Mouse (Mus musculus) B cell, adult 2 months (primary cell): ENCODE measurements around the gene Wasl.

Source experiments
- DNase-seq, 2 experiments: peaks; one replicate each; pipeline ENCODE4 v3.0.0; 2022

Gene Wasl

GRCm38 (mm10) chr6:24602351-24602750 is 62.5 kb downstream of the Wasl start:
- DNase-seq = no peak

GRCm38 (mm10) chr6:24601668-24602067 is 63.1 kb downstream of the Wasl start:
- DNase-seq = no peak

DNA sequence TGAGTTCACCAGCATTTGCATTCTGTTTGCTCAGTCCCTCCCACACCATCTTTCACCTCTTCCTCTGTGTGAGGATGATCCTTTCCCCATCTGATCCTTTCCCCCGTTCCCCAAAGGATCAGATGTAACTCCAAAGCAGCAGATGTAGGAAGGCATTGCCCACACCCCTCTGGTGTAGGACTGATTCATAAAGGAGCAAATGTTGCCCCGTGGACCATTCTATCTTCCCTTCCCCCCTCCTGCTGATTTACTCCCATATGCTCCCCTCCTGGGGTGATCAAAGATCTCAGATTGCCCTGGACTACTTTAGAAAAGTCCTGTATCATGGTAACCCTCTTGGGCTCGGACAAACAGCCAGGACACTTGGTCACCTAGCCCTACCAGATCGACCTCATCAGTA is 64.1 kb downstream of the Wasl start:
- DNase-seq = no peak

- DNase-seq = no peak
These were observed 64.7 kb downstream of the Wasl start for GRCm38 (mm10) chr6:24600134-24600533.

DNA sequence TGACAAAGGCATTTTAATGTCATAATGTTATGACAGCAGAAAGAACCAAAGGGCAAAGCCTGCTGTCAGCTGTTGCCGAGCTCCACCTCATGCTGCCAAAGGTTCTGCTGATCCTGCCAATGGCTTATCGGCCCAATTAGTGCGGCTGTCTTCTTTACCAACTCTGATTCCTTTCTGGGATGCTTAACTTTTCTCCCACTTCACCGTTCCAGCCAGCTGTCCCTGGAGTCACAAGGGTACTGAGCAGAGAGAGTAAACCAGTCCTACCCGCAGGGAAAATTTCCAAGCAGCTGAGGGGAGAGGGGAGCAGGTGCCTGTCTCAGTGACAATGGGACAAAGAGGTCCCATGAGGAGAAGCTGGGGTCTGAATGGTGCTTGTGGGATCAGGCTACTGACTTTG is 65.2 kb downstream of the Wasl start:
- DNase-seq = no peak

DNA sequence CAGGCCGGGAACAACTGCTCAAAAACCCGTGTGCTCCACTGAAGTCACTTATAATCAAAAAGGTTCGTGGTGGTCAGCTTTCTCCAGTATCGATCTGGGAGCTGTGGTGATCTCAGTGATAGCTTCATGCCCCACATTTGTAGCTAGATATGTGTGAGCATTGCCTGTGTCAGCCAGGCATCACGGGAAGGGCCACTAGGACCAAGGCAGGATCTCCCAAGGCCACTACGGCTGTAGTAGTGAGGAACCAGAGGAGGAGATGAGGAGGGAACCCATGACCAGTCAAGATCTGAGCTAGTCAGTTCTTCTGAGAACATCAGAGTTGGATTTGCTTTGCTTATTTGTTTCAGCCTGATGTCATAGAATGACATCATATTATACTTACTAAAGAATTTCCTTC is 65.6 kb downstream of the Wasl start:
- no peak for DNase-seq

- no peak for DNase-seq
These were observed 67.3 kb downstream of the Wasl start, which contains the start of gene Lmod2 for GRCm38 (mm10) chr6:24597500-24597899. Gene Lmod2 (plus strand): TSS chr6:24597762.

GRCm38 (mm10) chr6:24591525-24592218 is 73.1 kb downstream of the Wasl start:
- DNase-seq = no peak

- no peak for DNase-seq
These were observed 74.5 kb downstream of the Wasl start for GRCm38 (mm10) chr6:24590282-24590681.

DNA sequence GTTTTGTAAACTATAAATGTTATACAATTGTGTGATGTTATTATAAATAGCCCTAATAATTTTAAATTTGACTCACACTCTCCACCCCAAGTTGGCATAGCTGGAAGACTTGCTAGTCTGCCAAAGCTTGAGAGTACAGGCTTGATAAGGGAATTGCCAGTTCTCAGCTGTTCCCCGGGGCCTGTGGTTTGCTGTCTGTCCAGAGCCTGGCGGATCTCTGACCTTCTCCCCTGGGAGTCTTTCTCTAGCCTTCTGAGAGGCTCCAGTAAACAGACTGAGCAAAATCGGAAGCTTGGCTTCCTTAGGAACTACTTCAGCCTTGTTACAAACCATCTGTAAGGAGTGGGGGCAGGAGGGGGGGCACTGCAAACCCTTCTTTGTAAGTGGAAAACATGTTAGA is 77.9 kb downstream of the Wasl start:
- no peak for DNase-seq

DNA sequence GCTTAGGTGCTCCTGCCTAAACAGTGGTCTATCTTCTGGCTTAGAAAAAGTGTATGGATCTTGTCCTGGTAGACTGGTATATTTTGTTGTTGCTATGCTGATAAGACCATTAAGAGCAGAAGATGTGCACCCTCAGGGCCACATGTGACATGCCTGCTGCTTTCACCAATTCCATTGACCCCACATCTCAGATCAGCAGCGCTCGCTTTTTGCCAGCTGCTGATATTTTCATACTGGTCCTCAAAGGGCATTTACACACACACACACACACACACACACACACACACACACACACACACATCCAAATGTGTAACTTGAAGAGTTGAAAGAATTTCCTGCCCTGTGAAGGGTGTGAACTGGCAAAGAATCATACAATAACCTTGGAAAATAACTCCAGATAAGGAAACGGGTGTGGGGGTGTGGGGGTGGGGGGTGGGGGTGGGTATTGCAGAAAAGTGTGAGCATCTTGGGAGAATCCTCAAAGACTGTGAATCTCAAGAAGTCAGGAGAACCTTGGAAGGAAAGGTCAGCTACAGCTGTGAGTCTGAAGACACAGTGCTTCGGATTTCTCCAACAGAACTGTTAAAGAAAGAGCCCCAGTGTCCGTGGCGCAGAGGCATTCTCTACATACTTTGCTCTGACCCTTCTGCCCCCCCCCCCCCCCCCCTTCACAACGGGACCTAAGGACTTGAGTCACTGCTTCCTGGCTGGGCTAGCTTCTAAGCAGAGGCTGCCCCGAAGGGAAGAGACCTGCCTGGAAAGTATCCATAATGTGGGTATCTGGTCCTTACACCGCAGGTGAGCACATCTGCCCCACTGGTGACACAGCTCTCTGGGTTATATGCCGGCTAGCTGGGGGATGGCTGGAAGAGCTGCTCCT is 79.1 kb downstream of the Wasl start:
- DNase-seq = no peak

DNA sequence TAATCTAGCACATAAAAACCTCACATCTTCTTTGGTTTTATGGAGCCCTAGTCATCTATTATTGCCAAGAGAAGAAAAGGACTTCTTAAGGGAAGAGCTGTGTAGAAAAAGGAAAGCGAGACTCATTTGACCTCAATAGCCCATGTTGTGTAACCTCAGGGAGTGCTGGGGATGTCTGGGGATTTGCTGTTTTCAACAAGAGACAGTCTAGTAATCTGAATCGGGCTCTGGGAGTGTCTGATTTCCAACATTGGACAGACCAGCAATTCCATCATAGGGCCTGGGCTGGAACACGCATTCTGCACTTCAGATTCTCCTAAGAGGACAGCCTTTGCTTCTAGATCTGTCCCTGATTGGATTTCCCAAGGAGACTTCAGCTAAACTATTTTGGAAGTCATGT is 81.4 kb downstream of the Wasl start:
- DNase-seq = no peak

DNA sequence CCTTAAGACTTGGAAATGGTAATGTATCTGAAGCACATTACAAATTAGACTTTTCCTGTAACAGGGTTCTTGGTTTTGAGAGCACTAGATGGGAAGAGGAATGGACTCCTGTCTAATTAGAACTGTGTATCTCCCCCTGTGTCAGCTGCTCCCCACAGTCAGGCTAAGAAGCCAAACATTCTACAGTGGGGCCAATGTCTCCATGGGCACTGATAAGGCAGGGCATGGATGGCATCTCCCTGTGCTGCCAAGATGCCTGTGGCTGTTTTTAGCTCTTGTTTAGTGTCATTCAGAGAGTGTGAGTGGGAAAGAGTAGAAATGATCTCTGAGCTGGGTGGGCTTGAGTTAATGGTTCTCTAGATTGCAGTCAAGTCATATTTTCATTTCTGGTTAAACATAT is 91.5 kb downstream of the Wasl start:
- no peak for DNase-seq

- DNase-seq = no peak
These were observed 92.4 kb downstream of the Wasl start for GRCm38 (mm10) chr6:24572431-24572830.

- no peak for DNase-seq
These were observed 93.7 kb downstream of the Wasl start for GRCm38 (mm10) chr6:24571126-24571525.

- DNase-seq = no peak
These were observed 94.5 kb downstream of the Wasl start for GRCm38 (mm10) chr6:24570278-24570677.

DNA sequence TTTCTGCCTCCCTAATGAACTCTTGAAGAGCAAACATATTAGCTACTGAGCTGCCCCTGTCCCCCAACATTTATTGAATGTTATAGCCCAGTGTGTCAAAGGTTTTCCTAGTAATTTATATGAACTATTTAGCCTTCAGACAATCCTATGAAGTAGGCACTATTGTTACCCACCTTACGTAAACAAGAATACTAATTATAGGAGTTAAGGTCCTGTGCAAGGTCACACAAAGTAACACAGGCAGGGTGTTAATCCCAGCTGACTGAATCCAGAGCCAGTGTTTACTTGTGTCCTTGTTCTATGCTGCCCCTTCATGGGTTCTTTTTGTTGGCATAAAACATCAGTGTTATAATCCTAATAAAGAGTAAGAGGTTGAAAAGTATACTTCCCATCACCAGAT is 95.1 kb downstream of the Wasl start:
- no peak for DNase-seq

DNA sequence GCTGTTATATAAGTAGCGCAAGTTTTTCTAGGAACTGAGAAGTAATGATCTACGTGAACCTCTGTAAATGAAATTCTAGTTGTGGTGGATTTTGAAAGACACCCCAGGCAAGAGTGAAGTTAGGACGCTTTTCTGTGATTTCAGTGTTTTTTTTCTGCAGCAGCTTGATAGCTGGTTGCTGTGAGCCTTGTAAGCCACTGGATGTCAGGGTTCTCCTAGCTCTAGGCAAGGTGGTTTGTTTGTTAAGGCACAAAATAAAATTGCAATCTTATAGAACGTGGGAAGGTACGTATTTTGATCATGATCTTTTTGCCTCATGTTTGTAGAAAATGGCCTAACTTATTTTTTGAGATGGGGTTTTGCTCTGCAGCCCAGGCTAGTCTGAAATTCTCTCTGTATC is 95.8 kb downstream of the Wasl start:
- no peak for DNase-seq

GRCm38 (mm10) chr6:24564886-24565285 is 99.9 kb downstream of the Wasl start:
- DNase-seq = no peak

- no peak for DNase-seq
These were observed 100.7 kb downstream of the Wasl start for GRCm38 (mm10) chr6:24564081-24564480.
